Mouse (Mus musculus) adrenal gland, adult 18-20 months (tissue): ENCODE results near the gene Gpbar1. TPM values are rescaled to one million over a fixed set of nuclear protein-coding genes. Genes with fewer than 3 reads are reported as not detected.

Experiments
- DNase-seq, 2 experiments: peaks; one replicate each; pipeline ENCODE4 v3.0.0; 2021 to 2022; ENCODE audit warnings: low spot score in 2 of 2
- total RNA-seq, 2 experiments: library from RNA; stranded (reverse); gene quantifications; 1 replicate in 1 of 2; 2 replicates in 1 of 2; pipeline ENCODE4 v1.2.3; 2021

Gene Gpbar1
- total RNA-seq, 2 experiments from 2014 or later = not detected

DNA sequence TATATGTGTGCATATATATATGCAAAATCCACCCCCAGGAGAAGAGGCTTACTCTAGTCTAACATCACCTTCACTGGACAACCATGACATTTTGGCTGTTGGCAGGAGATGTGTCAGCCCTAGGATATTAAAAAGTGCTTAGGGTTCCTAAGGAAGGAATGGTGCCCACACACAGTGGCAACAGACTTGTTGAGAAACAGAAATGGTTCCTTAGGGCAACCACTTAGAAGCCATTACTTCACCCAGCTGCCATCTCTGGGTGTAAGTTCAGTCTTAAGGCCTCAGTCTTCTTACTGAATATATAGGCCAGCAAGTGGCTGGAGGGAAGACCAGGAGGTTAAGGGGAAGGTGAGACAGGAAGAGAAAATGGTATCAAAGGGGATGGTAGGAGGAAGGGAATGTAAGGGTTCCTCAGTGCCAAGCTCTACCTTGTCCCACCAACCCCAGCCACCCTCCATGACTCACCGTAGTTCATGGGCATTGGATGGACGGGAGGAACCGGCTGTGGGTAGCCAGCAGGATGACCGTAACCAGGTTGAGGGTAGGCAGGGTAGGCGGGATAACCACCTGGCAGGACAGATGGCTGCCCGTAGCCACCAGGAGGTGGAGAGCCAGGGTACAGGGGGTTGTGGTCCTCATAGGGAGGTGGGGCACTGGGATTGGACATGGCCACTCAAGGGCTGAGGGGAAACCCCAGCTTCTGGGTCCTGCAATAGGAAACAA lies 16.5 kb downstream of the Gpbar1 start:
- DNase-seq = no peak

DNA sequence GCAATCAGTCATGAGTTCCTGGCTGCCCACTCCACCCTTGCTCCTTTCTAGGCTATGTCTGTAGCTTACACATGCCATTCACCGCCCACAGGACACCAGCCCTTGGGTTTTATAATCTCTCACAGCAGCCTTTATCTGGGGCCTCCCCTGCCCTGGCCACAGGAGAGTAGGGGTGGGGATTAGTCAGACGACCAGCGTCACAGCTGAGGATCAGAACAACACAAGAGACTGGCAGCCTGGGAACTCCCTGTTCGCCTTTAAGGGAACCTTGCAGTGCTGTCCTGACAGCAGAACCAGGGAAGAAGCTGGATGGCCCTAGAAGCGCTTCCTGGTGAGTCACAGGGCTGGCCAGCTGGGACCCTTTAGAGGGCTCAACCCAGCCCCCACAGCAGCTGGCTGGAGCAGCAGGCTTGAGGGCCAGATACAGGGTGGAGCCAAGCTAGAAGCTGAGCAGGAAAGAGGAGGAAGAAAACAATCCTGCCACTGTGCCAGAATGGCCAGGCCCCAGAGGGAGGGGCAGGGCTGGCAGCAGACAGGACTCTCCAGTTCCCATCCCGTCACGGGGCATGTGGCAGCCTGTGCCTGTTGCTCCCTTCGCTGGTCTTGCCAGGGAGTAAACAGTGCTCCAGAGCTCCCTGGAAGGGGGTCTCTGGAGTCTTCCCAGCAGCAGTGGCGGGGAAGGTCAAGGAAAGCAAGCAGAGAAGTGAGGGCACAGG lies 17.3 kb downstream of the Gpbar1 start:
- DNase-seq = peak; percentile 72 to 74

GRCm38 (mm10) chr1:74296477-74296876 lies 18.1 kb downstream of the Gpbar1 start:
- DNase-seq = peak in 1 of 2 experiments; percentile 37

DNA sequence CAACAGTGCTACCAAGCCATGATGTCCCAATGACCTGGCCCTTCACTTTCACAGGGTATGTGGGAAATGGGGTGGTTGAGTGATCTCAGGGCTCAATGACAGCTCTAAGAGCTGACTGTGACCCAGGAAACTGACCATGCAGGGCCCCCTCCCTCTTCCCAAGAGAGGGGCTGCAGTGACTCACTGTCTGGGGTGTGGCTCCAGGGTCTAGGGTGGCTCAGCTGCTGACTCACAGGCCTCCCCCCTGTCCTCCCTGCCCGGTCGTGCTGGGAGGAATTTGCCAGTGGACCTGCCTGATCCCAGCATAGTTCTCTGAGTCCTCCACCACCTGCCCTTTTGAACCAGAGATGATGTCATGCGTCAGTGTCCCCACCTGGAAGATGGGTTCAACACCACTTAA lies 18.9 kb downstream of the Gpbar1 start:
- DNase-seq = peak; percentile 58 to 59

- DNase-seq = no peak
Measured at GRCm38 (mm10) chr1:74298157-74298750, 19.9 kb downstream of the Gpbar1 start.

GRCm38 (mm10) chr1:74298996-74299395 lies 20.6 kb downstream of the Gpbar1 start:
- DNase-seq = no peak

DNA sequence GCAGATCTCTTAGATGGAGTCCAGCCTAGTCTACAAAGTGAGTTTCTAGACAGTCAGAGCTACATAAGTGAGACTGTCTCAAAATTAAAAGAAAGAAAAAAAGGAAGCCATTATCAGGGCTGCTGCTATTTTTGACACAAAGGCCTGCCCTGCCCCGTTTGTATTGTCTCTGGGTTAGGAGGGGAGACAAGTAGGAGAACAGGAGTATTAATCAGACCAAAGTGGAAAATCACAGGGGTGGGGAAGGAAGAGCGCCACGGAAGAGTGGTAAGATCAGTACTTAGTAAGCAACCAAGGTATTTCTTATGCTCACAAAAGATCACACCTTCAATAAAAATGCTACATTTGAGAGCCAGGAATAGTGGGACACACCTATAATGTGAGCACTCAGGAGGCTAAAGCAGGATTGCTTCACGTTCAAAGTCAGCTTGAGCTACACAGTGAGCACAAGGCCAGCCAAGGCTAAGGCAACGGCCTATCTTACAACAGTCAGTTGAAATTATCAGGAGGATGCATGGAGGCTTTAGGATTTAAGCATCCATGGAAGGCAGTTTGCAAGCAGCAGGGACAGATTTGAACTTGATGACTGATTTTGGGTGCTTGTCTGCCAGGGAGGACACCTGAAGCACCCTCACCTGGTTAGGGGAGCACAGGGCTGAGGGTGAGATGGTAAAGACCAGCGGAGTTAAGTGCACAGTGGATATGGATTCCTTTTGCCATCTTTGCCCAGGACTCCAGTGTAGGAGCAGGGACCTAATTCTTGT lies 22.2 kb downstream of the Gpbar1 start:
- DNase-seq = no peak

DNA sequence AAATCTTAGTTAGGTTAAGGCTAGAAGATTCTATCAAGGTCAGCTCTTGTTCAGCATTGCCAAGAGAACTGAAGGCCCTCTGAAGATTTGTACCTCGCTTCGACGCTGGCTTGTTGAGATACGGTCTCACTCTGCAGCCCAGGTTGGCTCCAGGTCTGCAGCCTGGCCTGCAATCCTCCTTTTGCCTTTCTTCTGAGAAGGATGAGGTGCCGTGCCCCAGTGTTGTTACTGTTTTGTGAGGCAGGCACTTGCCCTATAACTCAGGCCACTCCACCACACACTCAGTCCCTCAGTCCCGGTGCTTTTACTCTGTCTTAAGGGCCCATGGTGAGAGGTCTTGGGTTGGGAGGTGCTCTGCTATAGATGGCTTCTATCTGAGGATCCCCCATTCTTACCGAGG lies 23.9 kb downstream of the Gpbar1 start:
- no peak for DNase-seq

- DNase-seq = no peak
Measured at GRCm38 (mm10) chr1:74302835-74303234, 24.5 kb downstream of the Gpbar1 start.

DNA sequence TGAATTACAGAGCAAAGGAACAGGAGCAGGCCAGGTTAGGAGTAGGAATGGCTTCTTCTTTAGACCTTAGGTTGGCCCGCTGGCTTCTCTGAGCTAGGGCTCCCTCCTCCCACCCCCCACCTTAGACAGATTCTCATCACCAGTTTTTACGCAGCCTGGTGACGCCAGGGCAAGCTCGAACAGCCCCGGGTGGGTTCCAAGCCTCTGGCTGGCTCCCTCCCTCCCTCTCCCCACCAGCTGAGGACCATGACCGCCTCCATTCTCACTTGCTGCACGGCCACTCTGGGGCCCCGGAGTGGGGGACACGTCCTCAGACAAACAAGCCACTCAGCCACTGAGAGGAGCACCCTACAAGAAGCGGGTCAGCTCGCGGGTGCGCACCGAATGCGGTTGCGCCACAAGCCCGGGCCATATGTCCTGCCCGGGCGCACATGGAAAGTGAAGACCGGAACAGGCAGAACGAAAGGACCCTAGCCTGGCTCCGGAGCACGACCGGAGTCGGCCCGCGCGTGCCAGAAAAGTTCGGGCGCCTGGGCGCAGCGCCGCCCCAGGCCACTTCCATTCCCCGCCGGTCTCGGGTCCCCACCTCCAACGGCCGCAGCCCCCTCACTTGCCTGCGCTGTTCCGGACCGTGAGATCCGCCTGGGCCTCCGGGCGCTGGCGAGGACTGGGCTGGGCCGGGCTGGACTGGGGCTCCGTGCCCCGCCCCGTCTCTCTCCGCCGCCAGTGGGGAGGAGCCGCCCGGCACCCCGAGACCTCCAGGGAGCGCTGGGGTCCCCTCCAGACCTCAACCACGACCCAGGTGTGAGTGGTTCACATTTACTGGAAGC lies 25.4 kb downstream of the Gpbar1 start:
- DNase-seq = peak; percentile 85 to 86

DNA sequence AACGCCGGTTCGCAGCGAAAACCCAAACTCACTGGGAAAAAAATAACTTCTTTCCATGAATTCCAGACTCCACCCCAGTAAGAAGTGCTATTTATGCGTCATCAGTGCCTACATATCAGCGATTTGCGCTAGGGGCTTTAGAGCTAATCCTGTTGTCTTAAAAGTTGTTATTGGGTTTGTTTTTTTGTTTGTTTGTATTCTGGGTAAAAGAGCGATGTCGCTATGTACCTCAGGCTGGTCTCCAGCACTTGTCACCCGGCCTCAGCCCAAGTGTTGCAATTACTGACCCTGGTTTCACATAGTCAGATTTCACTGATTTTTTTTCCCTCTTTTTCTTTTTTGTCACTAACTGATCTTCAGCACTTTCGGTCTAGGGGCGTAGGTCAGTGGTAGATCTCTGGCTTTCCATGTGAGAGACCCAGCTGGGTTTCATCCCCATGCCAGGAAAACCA lies 26.0 kb downstream of the Gpbar1 start:
- no peak for DNase-seq

DNA sequence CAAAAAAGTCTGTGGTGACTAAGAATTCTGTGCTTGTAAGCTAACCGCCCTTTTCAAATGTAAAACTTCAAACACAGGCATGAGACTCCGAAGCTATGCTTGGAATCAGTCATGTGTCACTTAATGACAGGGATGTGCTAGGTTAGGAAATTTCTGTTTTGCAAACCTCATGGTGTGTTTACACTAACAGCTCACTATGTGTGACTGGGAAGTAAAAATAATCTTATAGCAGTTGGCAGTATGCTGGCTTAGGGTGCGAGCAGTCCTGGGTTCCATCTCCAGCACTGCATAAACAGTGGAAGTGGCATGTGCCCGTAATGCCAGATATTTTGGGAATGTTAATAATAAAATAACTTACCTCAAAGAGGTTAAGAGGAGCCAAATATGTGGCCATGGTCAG lies 26.6 kb downstream of the Gpbar1 start:
- no peak for DNase-seq

GRCm38 (mm10) chr1:74305522-74305921 lies 27.2 kb downstream of the Gpbar1 start, which contains the start of gene Tmbim1:
Tmbim1 (minus strand) TSS chr1:74305622.
- DNase-seq = no peak

DNA sequence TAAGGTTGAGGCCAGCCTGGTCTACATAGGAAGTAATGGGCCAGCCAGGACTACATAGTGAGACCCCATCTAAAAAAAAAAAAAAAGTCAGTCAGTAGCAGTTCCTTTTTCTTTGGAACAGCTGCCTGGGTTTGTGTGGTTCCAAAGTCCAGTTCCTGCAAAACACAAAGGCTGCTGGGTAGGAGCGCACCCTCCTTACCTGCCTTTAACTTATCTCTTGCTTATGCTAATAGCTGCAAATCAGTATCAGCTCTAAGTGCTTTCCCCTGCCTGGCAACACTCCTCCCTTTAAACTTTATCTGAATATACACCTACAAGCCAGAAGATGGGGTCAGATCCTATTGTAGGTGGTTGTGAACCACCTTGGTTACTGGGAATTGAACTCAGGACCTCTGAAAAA lies 28.8 kb downstream of the Gpbar1 start:
- no peak for DNase-seq

GRCm38 (mm10) chr1:74308001-74308964 lies 29.9 kb downstream of the Gpbar1 start:
- DNase-seq = no peak

DNA sequence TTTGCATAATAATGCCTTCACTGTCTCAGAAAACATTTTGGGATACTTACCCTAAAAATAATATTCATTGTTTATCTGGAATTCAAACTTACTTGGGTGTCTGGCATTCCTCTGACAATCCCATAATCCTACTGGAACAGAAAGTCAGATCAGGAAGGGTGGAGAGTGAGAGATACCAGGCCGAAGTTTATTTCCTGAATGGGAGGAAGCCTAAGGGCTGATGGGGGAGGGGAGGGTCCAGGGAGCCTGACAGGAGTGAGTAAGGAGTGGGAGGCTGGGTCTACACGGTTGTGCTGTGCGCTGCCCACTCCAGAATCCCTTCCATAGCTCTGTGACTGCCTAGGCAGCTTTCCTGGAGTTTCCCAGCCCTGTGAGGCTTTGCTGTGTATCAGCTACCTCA lies 31.4 kb downstream of the Gpbar1 start:
- DNase-seq = no peak

DNA sequence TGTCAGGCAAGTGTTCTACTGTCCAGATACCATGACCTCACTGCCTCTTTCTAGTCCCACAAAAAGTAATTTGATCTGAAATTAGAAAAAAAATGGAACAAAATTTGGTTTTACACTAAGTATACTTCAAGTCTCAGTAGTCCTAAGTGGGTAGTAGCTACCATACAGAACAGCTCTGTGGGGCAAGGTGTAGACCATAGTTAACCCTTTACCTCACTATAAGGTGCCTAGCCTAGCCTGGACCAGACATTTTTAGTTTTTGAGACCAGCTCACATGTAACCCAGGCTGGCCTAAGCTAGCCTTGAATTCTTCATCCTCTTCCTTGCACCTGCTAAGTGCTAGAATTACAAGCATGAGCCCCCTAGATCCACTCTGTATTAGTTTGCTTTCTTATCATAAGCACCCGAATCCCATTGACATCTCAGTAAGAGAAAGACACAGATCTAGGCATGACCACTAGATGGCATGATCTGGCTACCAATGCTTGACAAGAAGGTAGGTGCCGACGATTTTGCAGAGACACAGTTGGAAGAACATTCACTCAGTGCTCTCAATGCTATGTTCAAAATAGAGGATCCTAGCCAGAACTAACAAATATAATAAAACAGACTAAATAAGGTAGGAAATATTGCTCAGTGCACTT lies 34.8 kb downstream of the Gpbar1 start:
- peak in 1 of 2 experiments; percentile 50 for DNase-seq

DNA sequence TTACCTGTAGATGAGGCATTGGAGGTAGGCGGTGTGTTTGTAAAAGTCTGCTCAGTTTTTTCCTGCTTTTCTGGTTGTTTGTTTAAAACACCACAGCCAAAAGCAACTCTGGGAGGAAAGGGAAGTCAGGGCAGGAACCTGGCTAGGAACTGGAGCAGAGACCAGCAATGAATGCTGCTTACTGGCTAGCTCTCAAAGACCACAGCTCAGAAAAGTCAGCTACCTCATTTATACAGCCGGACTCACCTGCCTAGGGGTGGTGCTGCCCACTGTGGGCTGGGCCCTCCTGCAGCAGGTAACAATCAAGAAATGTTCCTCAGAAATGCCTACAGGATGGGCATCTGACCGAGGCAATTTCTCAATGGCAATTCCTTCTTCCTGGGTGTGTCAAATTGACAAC lies 36.4 kb downstream of the Gpbar1 start:
- DNase-seq = no peak
